In the genomic region with DNA sequence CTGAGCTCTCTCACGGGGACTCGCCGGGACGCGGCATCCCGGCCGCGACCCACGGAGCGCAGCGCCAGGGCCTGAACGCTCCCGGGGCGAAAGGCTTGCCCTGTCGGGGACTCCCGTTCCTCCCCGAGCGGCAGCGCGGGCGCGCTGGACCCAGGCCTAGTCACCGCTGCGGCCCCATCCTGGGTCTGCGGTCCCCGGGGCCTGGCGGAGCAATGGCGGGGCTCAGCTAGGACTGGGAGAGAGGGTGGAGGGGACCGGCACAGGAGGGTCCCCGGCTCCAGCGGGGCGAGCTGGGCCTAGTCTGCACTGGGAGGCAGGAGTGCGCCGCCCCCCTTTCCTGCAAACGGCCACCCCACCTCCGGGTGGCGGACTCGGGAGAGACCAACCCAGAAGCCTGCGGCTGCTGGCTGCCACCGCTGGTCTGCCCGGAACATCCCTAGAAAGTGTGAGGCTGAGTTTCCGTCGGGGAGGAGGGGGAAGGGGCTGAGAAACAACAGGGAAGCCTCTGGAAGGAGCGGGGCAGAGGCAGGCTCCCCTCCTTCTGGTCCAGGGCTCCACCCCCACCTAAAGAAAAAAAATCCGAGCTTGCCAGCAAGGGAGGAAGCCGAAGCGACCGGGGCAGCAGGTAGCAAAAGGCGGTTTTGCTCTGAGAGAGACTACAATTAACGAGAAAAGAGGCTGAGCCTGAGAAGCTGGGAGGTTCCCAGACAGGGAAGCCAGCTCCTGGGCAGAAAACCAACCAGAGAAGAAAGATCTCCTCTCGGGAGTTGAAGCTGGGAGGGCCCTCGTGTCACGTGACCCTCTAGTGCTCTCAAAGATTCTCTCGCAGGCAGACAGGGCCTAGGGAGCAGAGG, we compare ENCODE assay signal across 8 mouse cellular contexts.
A peak's percentile ranks its signal among the peaks of the same experiment; 100 is the strongest.
DNase-seq lines count a peak whose midpoint lies in the region; ATAC-seq lines count a peak whose summit lies in the region.

No protein-coding gene starts in this region.

- DNase-seq in R1 (ENCODE audit: low read depth, low spot score) = peak; percentile 88
- peak; percentile 88 to 90 for DNase-seq in cerebellum, postnatal 14 days
- peak; percentile 76 to 86 for DNase-seq in frontal cortex, postnatal 36 days (ENCODE audit: low spot score in 2 of 2)
- DNase-seq in hindbrain, embryonic 14.5 days (ENCODE audit: low spot score) = peak; percentile 77
- peak; percentile 83 for DNase-seq in left cerebral cortex, adult 11 months (ENCODE audit: low spot score)
- peak; percentile 86 for DNase-seq in lung, postnatal 25 days (ENCODE audit: low spot score)
- DNase-seq in right cerebral cortex, postnatal 14 days = peak; percentile 74

- H3K4me1 ChIP-seq in hindbrain, embryonic 14.5 days (replicated peaks; ENCODE audit: control insufficient read depth, insufficient read depth, low read length) = peaks cover 14% of the 10 kb centered on the region

- peak overlapping the region; percentile 64 for H3K4me3 ChIP-seq in hindbrain, embryonic 14.5 days (replicated peaks; ENCODE audit: low read length)

- WGBS in hindbrain, embryonic 14.5 days = under 1% methylated on average over 46 of the region's 54 CpGs

- no peaks in the 10 kb centered on the region for H3K9me3 ChIP-seq in hindbrain, embryonic 14.5 days (ENCODE audit: control insufficient read depth, low read length)

- peak; percentile 78 for ATAC-seq in hindbrain, embryonic 14.5 days (ENCODE audit: low FRiP score)
- no peak for ATAC-seq in erythroid progenitor cell, adult 5-6 weeks (replicated peaks; ENCODE audit: low FRiP score, poor library complexity, severe bottlenecking)

- peak overlapping the region; percentile 95 for H3K4me2 ChIP-seq in hindbrain, embryonic 14.5 days (replicated peaks)

- peak overlapping the region; percentile 97 for H3K9ac ChIP-seq in hindbrain, embryonic 14.5 days

- no peaks in the 10 kb centered on the region for H3K27me3 ChIP-seq in hindbrain, embryonic 14.5 days (ENCODE audit: control insufficient read depth, insufficient read depth, low read length)

- H3K27ac ChIP-seq in hindbrain, embryonic 14.5 days = peak overlapping the region; percentile 98

- no peaks in the 10 kb centered on the region for H3K36me3 ChIP-seq in hindbrain, embryonic 14.5 days (replicated peaks; ENCODE audit: control insufficient read depth, insufficient read depth)
